Mouse (Mus musculus) olfactory bulb, adult 2 months (tissue): ENCODE measurements at regions not wholly inside any gene's neighbourhood (a gene's known extent, or its start where the extent isn't known, plus 50 kb on each side); places are given as distances from the start of the nearest gene placed in this dataset.

Experiments
- CTCF ChIP-seq: fragments of 200-500 bp; IDR thresholded peaks from 2 replicates; pipeline ENCODE4 v1.5.1; 2012; ENCODE audit warnings: low read depth, mild to moderate bottlenecking, low read length, moderate library complexity; ENCODE audit not compliant: insufficient read depth
- POLR2A ChIP-seq: fragments of 200-500 bp; IDR thresholded peaks from 2 replicates; pipeline ENCODE4 v1.6.1; 2012; ENCODE audit warnings: mild to moderate bottlenecking, low read depth, low read length, moderate library complexity; ENCODE audit not compliant: insufficient read depth

- TF ChIP-seq CTCF (no peak), POLR2A (no peak)
Measured at GRCm38 (mm10) chr1:73399178-73399577, 383.5 kb upstream of the Tnp1 start.
